Mouse (Mus musculus) lung, postnatal 25 days (tissue): ENCODE measurements around the gene Git1.

Source experiments
- DNase-seq: peaks from one replicate; pipeline ENCODE4 v3.0.0; 2022; ENCODE audit warnings: low spot score

Gene Git1

GRCm38 (mm10) chr11:77501971-77502370 is 8.6 kb downstream of the Git1 start:
- DNase-seq = no peak

GRCm38 (mm10) chr11:77502481-77502880 is 9.1 kb downstream of the Git1 start:
- no peak for DNase-seq

GRCm38 (mm10) chr11:77503511-77503910 is 10.1 kb downstream of the Git1 start:
- DNase-seq = no peak

GRCm38 (mm10) chr11:77504377-77504776 is 11.0 kb downstream of the Git1 start:
- no peak for DNase-seq

GRCm38 (mm10) chr11:77505291-77505980 is 12.1 kb downstream of the Git1 start:
- no peak for DNase-seq

GRCm38 (mm10) chr11:77506273-77506672 is 12.9 kb downstream of the Git1 start:
- no peak for DNase-seq

GRCm38 (mm10) chr11:77506941-77507340 is 13.6 kb downstream of the Git1 start:
- DNase-seq = no peak

- no peak for DNase-seq
Observed at GRCm38 (mm10) chr11:77507426-77507825, 14.1 kb downstream of the Git1 start.

- DNase-seq = peak; percentile 81
Observed at GRCm38 (mm10) chr11:77508068-77509021, 15.0 kb downstream of the Git1 start.

- no peak for DNase-seq
Observed at GRCm38 (mm10) chr11:77511336-77511735, 18.0 kb downstream of the Git1 start.

GRCm38 (mm10) chr11:77512891-77513810 is 19.8 kb downstream of the Git1 start:
- peak; percentile 84 for DNase-seq

GRCm38 (mm10) chr11:77513811-77514170 is 20.4 kb downstream of the Git1 start:
- no peak for DNase-seq

GRCm38 (mm10) chr11:77514281-77514831 is 21.0 kb downstream of the Git1 start:
- DNase-seq = no peak

GRCm38 (mm10) chr11:77514832-77515636 is 21.7 kb downstream of the Git1 start, which contains the start of gene Abhd15:
TSS of gene Abhd15 (plus strand) at chr11:77515121.
- DNase-seq = peak; percentile 85

- DNase-seq = no peak
Observed at GRCm38 (mm10) chr11:77515637-77516552, 22.5 kb downstream of the Git1 start, which contains the start of gene Trp53i13. TSS of gene Trp53i13 (minus strand) at chr11:77515980.

GRCm38 (mm10) chr11:77516553-77517425 is 23.4 kb downstream of the Git1 start:
- no peak for DNase-seq

- no peak for DNase-seq
Observed at GRCm38 (mm10) chr11:77518051-77518798, 24.9 kb downstream of the Git1 start.

GRCm38 (mm10) chr11:77519043-77519442 is 25.7 kb downstream of the Git1 start, which contains the start of gene Gm10392:
TSS of gene Gm10392 (minus strand) at chr11:77519198.
- DNase-seq = peak; percentile 79
